Mouse (Mus musculus) cortical plate, adult 2 months (tissue): Measurements from ENCODE around the gene Rin2.

ENCODE experiments used
- CTCF ChIP-seq: fragments of 200-500 bp; IDR thresholded peaks from 2 replicates; pipeline ENCODE4 v1.5.1; 2011; ENCODE audit warnings: mild to moderate bottlenecking, control low read depth, low read length; ENCODE audit not compliant: insufficient read depth; ENCODE audit errors: extremely low read depth
- POLR2A ChIP-seq: fragments of 200-500 bp; IDR thresholded peaks from 2 replicates; pipeline ENCODE4 v1.6.1; 2011; ENCODE audit warnings: mild to moderate bottlenecking, low read length, control low read depth; ENCODE audit not compliant: insufficient read depth; ENCODE audit errors: extremely low read depth

GRCm38 (mm10) chr2:145882398-145882797, 207.4 kb downstream of the Rin2 start:
- TF ChIP-seq CTCF: peak; percentile 44; the same call in 1 of the 2 replicates
- no peak for TF ChIP-seq POLR2A
